Mouse (Mus musculus): Measurements from ENCODE around the gene Kir3dl2. TPM values are rescaled to one million over a fixed set of nuclear protein-coding genes. Genes with fewer than 3 reads are reported as not detected.
"Not testable (repeated sequence)": the region's sequence is repeated elsewhere in the genome, so short reads cannot be mapped to it uniquely, and the experiment has no call there.

Gene Kir3dl2
- not detected in 2 replicates for polyA plus RNA-seq (2015; fragmentation: Nextera tagmentation; extraction: Ambion mirVana)

GRCm38 (mm10) chrX:136543956-136544355 lies at the start of gene Kir3dl2:
Gene Kir3dl2 (minus strand): TSS chrX:136544056.
- not testable (repeated sequence) for H3K4me2 ChIP-seq (replicated peaks); H3K27ac ChIP-seq (replicated peaks); ATAC-seq (ENCODE audit: insufficient number of reproducible peaks, low FRiP score, low TSS enrichment, low read depth); H3K27me3 ChIP-seq; H3K4me1 ChIP-seq; H3K9ac ChIP-seq; H3K4me3 ChIP-seq (replicated peaks); H3K36me3 ChIP-seq; H3K9me3 ChIP-seq (replicated peaks)
- 84% methylated on average over 1 of the region's 1 CpGs for WGBS

GRCm38 (mm10) chrX:136590897-136591257 lies 47.0 kb upstream of the Kir3dl2 start:
- no peaks in the 10 kb centered on the region for H3K9me3 ChIP-seq (replicated peaks)
- no peak for ATAC-seq (ENCODE audit: insufficient number of reproducible peaks, low FRiP score, low TSS enrichment, low read depth)
- no peaks in the 10 kb centered on the region for H3K36me3 ChIP-seq
- no peak overlapping the region for H3K9ac ChIP-seq
- no peak overlapping the region for H3K4me2 ChIP-seq (replicated peaks)
- WGBS = 27% methylated on average over 2 of the region's 2 CpGs
- no peak overlapping the region for H3K4me3 ChIP-seq (replicated peaks)
- H3K4me1 ChIP-seq = no peaks in the 10 kb centered on the region
- no peaks in the 10 kb centered on the region for H3K27me3 ChIP-seq
- no peak overlapping the region for H3K27ac ChIP-seq (replicated peaks)

- no peak within 1 kb of the TSS for H3K4me3 ChIP-seq (replicated peaks)
- no peaks in the 10 kb centered on the region for H3K36me3 ChIP-seq
- no peaks in the 10 kb centered on the region for H3K4me1 ChIP-seq
- H3K9ac ChIP-seq = no peak within 1 kb of the TSS
- WGBS = 49% methylated on average over 12 of the region's 12 CpGs
- no peak within 1 kb of the TSS for H3K4me2 ChIP-seq (replicated peaks)
- no peak for ATAC-seq (ENCODE audit: insufficient number of reproducible peaks, low FRiP score, low TSS enrichment, low read depth)
- no peaks in the 10 kb centered on the region for H3K27me3 ChIP-seq
- no peaks in the 10 kb centered on the region for H3K9me3 ChIP-seq (replicated peaks)
- no peak within 1 kb of the TSS for H3K27ac ChIP-seq (replicated peaks)
These were observed 46.5 kb upstream of the Kir3dl2 start, which contains the start of gene Tceal3 for GRCm38 (mm10) chrX:136590199-136590896. Gene Tceal3 (plus strand): TSS chrX:136590842.

GRCm38 (mm10) chrX:136584617-136585016 lies 40.8 kb upstream of the Kir3dl2 start:
- no peak for ATAC-seq (ENCODE audit: insufficient number of reproducible peaks, low FRiP score, low TSS enrichment, low read depth)
- Histone ChIP-seq H3K9me3 (replicated peaks) (no peaks in the 10 kb centered on the region), H3K4me1 (no peaks in the 10 kb centered on the region), H3K36me3 (no peaks in the 10 kb centered on the region), H3K4me3 (replicated peaks) (no peak overlapping the region), H3K27me3 (no peaks in the 10 kb centered on the region), H3K27ac (replicated peaks) (no peak overlapping the region), H3K9ac (no peak overlapping the region), H3K4me2 (replicated peaks) (no peak overlapping the region)
- WGBS = 89% methylated on average over 1 of the region's 1 CpGs

GRCm38 (mm10) chrX:136569094-136569493 lies 25.2 kb upstream of the Kir3dl2 start:
- not testable (repeated sequence) for H3K27me3 ChIP-seq; H3K27ac ChIP-seq (replicated peaks); H3K9ac ChIP-seq; ATAC-seq (ENCODE audit: insufficient number of reproducible peaks, low FRiP score, low TSS enrichment, low read depth); H3K4me3 ChIP-seq (replicated peaks); H3K4me2 ChIP-seq (replicated peaks); H3K4me1 ChIP-seq; H3K9me3 ChIP-seq (replicated peaks); H3K36me3 ChIP-seq
- 89% methylated on average over 9 of the region's 9 CpGs for WGBS

GRCm38 (mm10) chrX:136517699-136518098 lies 26.2 kb downstream of the Kir3dl2 start, which contains the start of gene Kir3dl1:
Gene Kir3dl1 (plus strand): TSS chrX:136517999.
- 62% methylated on average over 4 of the region's 4 CpGs for WGBS
- ATAC-seq (ENCODE audit: insufficient number of reproducible peaks, low FRiP score, low TSS enrichment, low read depth); H3K4me1 ChIP-seq; H3K4me2 ChIP-seq (replicated peaks); H3K27me3 ChIP-seq; H3K36me3 ChIP-seq; H3K4me3 ChIP-seq (replicated peaks); H3K9ac ChIP-seq; H3K9me3 ChIP-seq (replicated peaks); H3K27ac ChIP-seq (replicated peaks): not testable (repeated sequence)

Other genes starting within 250 kb of the Kir3dl2 start
- not detected in 2 replicates for gene Kir3dl1, start 26.1 kb downstream of the Kir3dl2 start, polyA plus RNA-seq (2015; fragmentation: Nextera tagmentation; extraction: Ambion mirVana)
- 37.2 and 47.8 TPM in 2 replicates for gene Tceal3, start 46.8 kb upstream of the Kir3dl2 start, polyA plus RNA-seq (2015; fragmentation: Nextera tagmentation; extraction: Ambion mirVana)
- 13.8 and 14.9 TPM in 2 replicates for gene Tceal1, start 163.9 kb upstream of the Kir3dl2 start, polyA plus RNA-seq (2015; fragmentation: Nextera tagmentation; extraction: Ambion mirVana)
- 552 and 560 TPM in 2 replicates for gene Morf4l2, start 199.6 kb upstream of the Kir3dl2 start, polyA plus RNA-seq (2015; fragmentation: Nextera tagmentation; extraction: Ambion mirVana)
- gene Glra4, start 236.1 kb upstream of the Kir3dl2 start, polyA plus RNA-seq (2015; fragmentation: Nextera tagmentation; extraction: Ambion mirVana) = 0.08 and 0.11 TPM in 2 replicates

Data from embryonic facial prominence, embryonic 15.5 days (tissue).